Mouse (Mus musculus) hindbrain, postnatal 0 days (tissue): ENCODE measurements around the gene 1700001L19Rik. TPM values are rescaled to one million over a fixed set of nuclear protein-coding genes. Genes with fewer than 3 reads are reported as not detected.
A peak's percentile ranks its signal among the peaks of the same experiment; 100 is the strongest.

Experiments used
- ATAC-seq: fragments of 200-750 bp; cut with Nextera tagmentation; 2 replicates; pipeline ENCODE4 v1.8.0; 2017; ENCODE audit warnings: mild to moderate bottlenecking, moderate TSS enrichment, moderate library complexity
- DNase-seq: peaks from one replicate; pipeline ENCODE4 v3.0.0-alpha.2; 2015; ENCODE audit warnings: low spot score
- H3K27ac ChIP-seq: fragments of 300-500 bp; sonication (generic); 2 replicates; pipeline ENCODE4 v1.5.1; 2014; ENCODE audit warnings: mild to moderate bottlenecking
- H3K27me3 ChIP-seq: fragments of 300-500 bp; sonication (generic); 2 replicates; pipeline ENCODE4 v1.6.1; 2014; ENCODE audit warnings: low read length, mixed read lengths; ENCODE audit not compliant: insufficient read depth
- H3K36me3 ChIP-seq: fragments of 300-500 bp; sonication (generic); 2 replicates; pipeline ENCODE4 v1.6.1; 2014; ENCODE audit warnings: low read length, mixed read lengths; ENCODE audit not compliant: insufficient read depth
- H3K4me1 ChIP-seq: fragments of 300-500 bp; sonication (generic); 2 replicates; pipeline ENCODE4 v1.6.1; 2014; ENCODE audit warnings: antibody characterized with exemption, low read length, mixed read lengths; ENCODE audit not compliant: insufficient read depth
- H3K4me2 ChIP-seq: fragments of 300-500 bp; sonication (generic); 2 replicates; pipeline ENCODE4 v1.6.1; 2014; ENCODE audit warnings: low read depth, mild to moderate bottlenecking, low read length, moderate library complexity, mixed read lengths
- H3K4me3 ChIP-seq: fragments of 300-500 bp; sonication (generic); 2 replicates; pipeline ENCODE4 v1.5.1; 2014; ENCODE audit warnings: low read length
- H3K9ac ChIP-seq: fragments of 300-500 bp; sonication (generic); replicated peaks from 2 replicates; pipeline ENCODE4 v1.6.1; 2014; ENCODE audit warnings: mild to moderate bottlenecking, low read length, moderate library complexity, mixed read lengths
- H3K9me3 ChIP-seq: fragments of 300-500 bp; sonication (generic); 2 replicates; pipeline ENCODE4 v1.6.1; 2016; ENCODE audit warnings: low read length, mixed read lengths
- CTCF ChIP-seq: IDR thresholded peaks from 2 replicates; pipeline ENCODE4 v1.5.1; 2016; ENCODE audit warnings: antibody characterized with exemption, control low read depth, low read depth
- WGBS: fragments of 180-500 bp; shearing (Covaris S2); extraction: QIAGEN DNeasy Blood & Tissue Kit; methylation state at CpG from one replicate; pipeline ENCODE4 v1.1.7; 2014; 5-methylcytosine and 5-hydroxymethylcytosine counted together
- polyA plus RNA-seq: library from polyadenylated mRNA; unstranded; fragments of >200 nt; fragmentation: Nextera tagmentation; extraction: Ambion mirVana; gene quantifications from 2 replicates; pipeline ENCODE4 v1.2.1, GENCODE M21; 2015
- total RNA-seq: library from RNA; depleted of rRNA; stranded (reverse); fragments of >200 nt; gene quantifications from 2 replicates; pipeline ENCODE4 v1.2.3, GENCODE M21; 2014

Gene 1700001L19Rik
- total and polyA plus RNA-seq, 2 experiments from 2014 or later: 3.3 to 13.5 TPM

- WGBS: 95% methylated on average over 11 of the region's 11 CpGs
- H3K27me3 ChIP-seq: no peaks in the 10 kb centered on the region
- H3K4me2 ChIP-seq: no peak overlapping the region
- no peaks in the 10 kb centered on the region for H3K9me3 ChIP-seq
- no peak overlapping the region for H3K27ac ChIP-seq
- DNase-seq (no peak), ATAC-seq (no peak)
- H3K36me3 ChIP-seq: peaks cover 27% of the 10 kb centered on the region
- no peak overlapping the region for H3K9ac ChIP-seq
- peaks cover 10% of the 10 kb centered on the region; the same call in 1 of the 2 replicates for H3K4me1 ChIP-seq
- no peak overlapping the region for H3K4me3 ChIP-seq
- TF ChIP-seq CTCF: no peak
Measured at GRCm38 (mm10) chr13:68583961-68584360, 13.3 kb upstream of the 1700001L19Rik start.

- DNase-seq: no peak
- H3K4me1 ChIP-seq: peaks cover 7% of the 10 kb centered on the region; the same call in 1 of the 2 replicates
- no peak overlapping the region for H3K27ac ChIP-seq
- ATAC-seq: no peak
- H3K9ac ChIP-seq: no peak overlapping the region
- TF ChIP-seq CTCF: no peak
- 72% methylated on average over 7 of the region's 7 CpGs for WGBS
- H3K4me2 ChIP-seq: no peak overlapping the region
- H3K4me3 ChIP-seq: no peak overlapping the region
- H3K9me3 ChIP-seq: no peaks in the 10 kb centered on the region
- no peaks in the 10 kb centered on the region for H3K27me3 ChIP-seq
- H3K36me3 ChIP-seq: peaks cover 35% of the 10 kb centered on the region
Measured at GRCm38 (mm10) chr13:68585441-68585840, 11.8 kb upstream of the 1700001L19Rik start.

GRCm38 (mm10) chr13:68588352-68588751, 8.9 kb upstream of the 1700001L19Rik start:
- Histone ChIP-seq H3K36me3 (peaks cover 50% of the 10 kb centered on the region), H3K4me2 (no peak overlapping the region), H3K4me3 (no peak overlapping the region), H3K9me3 (no peaks in the 10 kb centered on the region), H3K27ac (no peak overlapping the region), H3K27me3 (no peaks in the 10 kb centered on the region), H3K9ac (no peak overlapping the region), H3K4me1 (no peaks in the 10 kb centered on the region)
- DNase-seq (no peak), ATAC-seq (no peak)
- no peak for TF ChIP-seq CTCF

- WGBS: 85% methylated on average over 1 of the region's 1 CpGs
- no peak overlapping the region for H3K4me3 ChIP-seq
- ATAC-seq (no peak), DNase-seq (peak; percentile 78)
- H3K4me1 ChIP-seq: no peaks in the 10 kb centered on the region
- H3K9ac ChIP-seq: no peak overlapping the region
- TF ChIP-seq CTCF: peak; percentile 69
- H3K4me2 ChIP-seq: no peak overlapping the region
- H3K27ac ChIP-seq: no peak overlapping the region
- no peaks in the 10 kb centered on the region for H3K27me3 ChIP-seq
- H3K36me3 ChIP-seq: peaks cover 24% of the 10 kb centered on the region; the same call in 1 of the 2 replicates
- no peaks in the 10 kb centered on the region for H3K9me3 ChIP-seq
Measured at GRCm38 (mm10) chr13:68593797-68594196, 3.4 kb upstream of the 1700001L19Rik start.

GRCm38 (mm10) chr13:68597667-68598066, 446 bp downstream of the 1700001L19Rik start:
- Histone ChIP-seq H3K4me1 (no peaks in the 10 kb centered on the region; the same call in 1 of the 2 replicates), H3K9ac (peak overlapping the region; percentile 43), H3K27me3 (no peaks in the 10 kb centered on the region), H3K9me3 (no peaks in the 10 kb centered on the region), H3K27ac (no peak overlapping the region), H3K4me3 (peak overlapping the region; percentile 32), H3K36me3 (no peaks in the 10 kb centered on the region), H3K4me2 (peak overlapping the region; percentile 58)
- DNase-seq (no peak), ATAC-seq (peak; percentile 16; the same call in 1 of the 2 replicates)
- no peak for TF ChIP-seq CTCF
- 21% methylated on average over 13 of the region's 13 CpGs for WGBS

- Histone ChIP-seq H3K4me3 (no peak overlapping the region), H3K4me1 (no peaks in the 10 kb centered on the region; the same call in 1 of the 2 replicates), H3K27me3 (no peaks in the 10 kb centered on the region), H3K27ac (no peak overlapping the region), H3K36me3 (no peaks in the 10 kb centered on the region), H3K4me2 (no peak overlapping the region), H3K9me3 (no peaks in the 10 kb centered on the region), H3K9ac (no peak overlapping the region)
- TF ChIP-seq CTCF: peak; percentile 38
- no peak for ATAC-seq
- DNase-seq: no peak
Measured at GRCm38 (mm10) chr13:68598953-68599352, 1.7 kb downstream of the 1700001L19Rik start.

- H3K4me2 ChIP-seq: 0 out of 2 replicates have a peak overlapping the region, but pooled peaks have one; percentile 2
- H3K27me3 ChIP-seq: no peaks in the 10 kb centered on the region
- H3K4me3 ChIP-seq: no peak overlapping the region
- no peak overlapping the region for H3K27ac ChIP-seq
- peak; percentile 70 for TF ChIP-seq CTCF
- no peaks in the 10 kb centered on the region; the same call in 1 of the 2 replicates for H3K4me1 ChIP-seq
- 8% methylated on average over 6 of the region's 6 CpGs for WGBS
- DNase-seq (peak; percentile 80), ATAC-seq (peak; percentile 41; the same call in 1 of the 2 replicates)
- H3K36me3 ChIP-seq: no peaks in the 10 kb centered on the region
- no peak overlapping the region for H3K9ac ChIP-seq
- H3K9me3 ChIP-seq: no peaks in the 10 kb centered on the region
Measured at GRCm38 (mm10) chr13:68601184-68601583, 4.0 kb downstream of the 1700001L19Rik start.
